ENCODE assay signal across 8 mouse cellular contexts in the genomic region with DNA sequence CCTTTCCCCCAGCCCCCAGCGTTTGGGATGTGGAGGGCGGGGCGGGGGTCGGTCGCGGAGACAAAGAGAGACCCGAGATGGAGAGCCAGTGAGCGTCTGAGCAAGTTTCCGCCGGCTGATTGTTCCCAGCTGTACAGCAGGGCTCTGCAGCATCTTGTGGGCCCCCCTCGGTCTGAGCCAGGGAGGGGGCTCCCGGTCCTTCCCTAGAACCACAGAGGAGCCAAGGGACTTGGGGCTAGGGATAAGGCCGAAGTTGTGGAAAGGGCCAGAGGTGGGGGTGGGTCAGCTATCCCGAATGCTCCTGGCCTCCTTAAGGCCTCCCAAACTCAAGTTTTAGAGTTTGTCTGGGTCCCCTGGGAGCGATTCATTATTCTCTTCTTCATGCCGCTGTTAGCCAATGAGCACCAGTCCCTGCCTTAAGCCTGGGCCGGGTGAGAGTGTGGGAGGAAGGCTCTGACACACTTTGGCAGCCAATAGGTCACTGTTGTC. TPM values are rescaled to one million over a fixed set of nuclear protein-coding genes. Genes with fewer than 3 reads are reported as not detected.
DNase-seq lines count a peak whose midpoint lies in the region; ATAC-seq and TF ChIP-seq lines count a peak whose summit lies in the region.

No protein-coding gene starts in this region.

- no peak overlapping the region; the same call in 1 of the 2 replicates for H3K9ac ChIP-seq in liver, adult 2 months (ENCODE audit: low read depth, low read length)
- peak overlapping the region; percentile 89 for H3K9ac ChIP-seq in heart, embryonic 13.5 days
- H3K9ac ChIP-seq in limb, embryonic 12.5 days (replicated peaks): peak overlapping the region; percentile 90

- H3K36me3 ChIP-seq in liver, adult 2 months (ENCODE audit: control insufficient read depth, insufficient read depth, low read length): no peaks in the 10 kb centered on the region
- peaks cover 52% of the 10 kb centered on the region for H3K36me3 ChIP-seq in heart, embryonic 13.5 days
- peaks cover 64% of the 10 kb centered on the region for H3K36me3 ChIP-seq in limb, embryonic 12.5 days

- H3K9me3 ChIP-seq in heart, embryonic 13.5 days: no peaks in the 10 kb centered on the region
- H3K9me3 ChIP-seq in limb, embryonic 12.5 days: peaks cover 7% of the 10 kb centered on the region

- no peak overlapping the region for H3K27ac ChIP-seq in liver, adult 2 months (replicated peaks; ENCODE audit: insufficient read depth, low read depth, low read length)
- H3K27ac ChIP-seq in heart, embryonic 13.5 days (replicated peaks): peak overlapping the region; percentile 79
- H3K27ac ChIP-seq in limb, embryonic 12.5 days: peak overlapping the region; percentile 95

- no peaks in the 10 kb centered on the region for H3K79me2 ChIP-seq in liver, adult 2 months (ENCODE audit: control insufficient read depth, insufficient read depth, low read length)

- peak overlapping the region; percentile 18; the same call in 1 of the 2 replicates for H3K4me3 ChIP-seq in liver, adult 2 months (ENCODE audit: insufficient read depth, low read depth, low read length)
- peak overlapping the region; percentile 78 for H3K4me3 ChIP-seq in heart, embryonic 13.5 days
- peak overlapping the region; percentile 72 for H3K4me3 ChIP-seq in limb, embryonic 12.5 days (replicated peaks)

- no peak for DNase-seq in liver, adult 2 months (ENCODE audit: extremely low read depth, low read depth, low spot score)
- no peak for DNase-seq in liver
- DNase-seq in neural tube, embryonic 10.5 days (ENCODE audit: extremely low spot score, low spot score): peak; percentile 76
- no peak for DNase-seq in c-Kit-positive CD71-positive TER-119-positive erythroid progenitor cells, embryonic 14.5 days (ENCODE audit: low spot score)
- no peak for DNase-seq in spleen, postnatal 10 days (ENCODE audit: low spot score in 2 of 2)
- no peak for DNase-seq in adrenal gland, postnatal 10 days

- ATAC-seq in heart, embryonic 13.5 days (ENCODE audit: extremely low read depth, insufficient number of reproducible peaks, low FRiP score, low TSS enrichment): no peak
- peak; percentile 26 for ATAC-seq in limb, embryonic 12.5 days (ENCODE audit: insufficient number of reproducible peaks, insufficient read depth, low FRiP score, low TSS enrichment, low read depth)

- no peak for TF ChIP-seq POLR2A in liver, adult 2 months (IDR thresholded peaks at IDR 0.05; ENCODE audit: extremely low read depth, insufficient read depth, low read length)

- H3K27me3 ChIP-seq in liver, adult 2 months (ENCODE audit: control insufficient read depth, insufficient read depth, low read length): 0 out of 2 replicates have a peak, but pooled peaks cover 2% of the 10 kb centered on the region
- H3K27me3 ChIP-seq in heart, embryonic 13.5 days (replicated peaks): no peaks in the 10 kb centered on the region
- no peaks in the 10 kb centered on the region for H3K27me3 ChIP-seq in limb, embryonic 12.5 days

- no peak for TF ChIP-seq CTCF in liver, adult 2 months (IDR thresholded peaks at IDR 0.05; ENCODE audit: low read depth, low read length)

- no peaks in the 10 kb centered on the region for H3K4me1 ChIP-seq in liver, adult 2 months (ENCODE audit: control insufficient read depth, insufficient read depth, low read length)
- peaks cover 41% of the 10 kb centered on the region for H3K4me1 ChIP-seq in heart, embryonic 13.5 days
- peaks cover 25% of the 10 kb centered on the region for H3K4me1 ChIP-seq in limb, embryonic 12.5 days (replicated peaks)

- H3K4me2 ChIP-seq in heart, embryonic 13.5 days: peak overlapping the region; percentile 76
- H3K4me2 ChIP-seq in limb, embryonic 12.5 days: peak overlapping the region; percentile 90

- 12% methylated on average over 17 of the region's 17 CpGs for WGBS in liver, adult 2 months
- WGBS in heart, embryonic 13.5 days: under 1% methylated on average over 17 of the region's 17 CpGs
- 0% methylated on average over 17 of the region's 17 CpGs for WGBS in limb, embryonic 12.5 days

RNA-seq across cellular contexts. Expression of gene Mfap2, which starts 0.8 kb away (rescaled TPM):
- 0.18 TPM in 1 of 2 replicates, not detected in the other for total RNA-seq in liver, adult 2 months (2014; rRNA removed)
- polyA plus RNA-seq in liver, adult 2 months (2012; rRNA removed): 0.30 and 0.45 TPM in 2 replicates
- 273 and 299 TPM in 2 replicates for polyA plus RNA-seq in heart, embryonic 13.5 days (2015; fragmentation: Nextera tagmentation; extraction: Ambion mirVana)
- 512 and 562 TPM in 2 replicates for polyA plus RNA-seq in limb, embryonic 12.5 days (2016; fragmentation: Nextera tagmentation; extraction: Ambion mirVana)
- 10 to 100 TPM; 46.9 to 50.7 TPM for total RNA-seq in adrenal gland, postnatal 10 days (2021)

RNA-seq across cellular contexts. Expression of gene Atp13a2, which starts 24.3 kb away (rescaled TPM):
- 12.9 and 13.3 TPM in 2 replicates for total RNA-seq in liver, adult 2 months (2014; rRNA removed)
- polyA plus RNA-seq in liver, adult 2 months (2012; rRNA removed): 32.5 and 34.0 TPM in 2 replicates
- polyA plus RNA-seq in heart, embryonic 13.5 days (2015; fragmentation: Nextera tagmentation; extraction: Ambion mirVana): 28.7 and 29.4 TPM in 2 replicates
- 44.1 and 46.0 TPM in 2 replicates for polyA plus RNA-seq in limb, embryonic 12.5 days (2016; fragmentation: Nextera tagmentation; extraction: Ambion mirVana)
- 10 to 100 TPM; 31.9 to 39.9 TPM for total RNA-seq in adrenal gland, postnatal 10 days (2021)

RNA-seq across cellular contexts. Expression of gene Crocc, which starts 49.4 kb away (rescaled TPM):
- 0.67 and 0.74 TPM in 2 replicates for total RNA-seq in liver, adult 2 months (2014; rRNA removed)
- 0.76 and 1.7 TPM in 2 replicates for polyA plus RNA-seq in liver, adult 2 months (2012; rRNA removed)
- polyA plus RNA-seq in heart, embryonic 13.5 days (2015; fragmentation: Nextera tagmentation; extraction: Ambion mirVana): 3.4 and 3.5 TPM in 2 replicates
- polyA plus RNA-seq in limb, embryonic 12.5 days (2016; fragmentation: Nextera tagmentation; extraction: Ambion mirVana): 11.1 and 13.2 TPM in 2 replicates
- 10 to 100 TPM in 1 of 2 experiments, 1 to 10 TPM in 1; 6.7 to 13.2 TPM for total RNA-seq in adrenal gland, postnatal 10 days (2021)

RNA-seq across cellular contexts. Expression of gene Sdhb, which starts 50.0 kb away (rescaled TPM):
- total RNA-seq in liver, adult 2 months (2014; rRNA removed): 479 and 532 TPM in 2 replicates
- polyA plus RNA-seq in liver, adult 2 months (2012; rRNA removed): 324 and 347 TPM in 2 replicates
- polyA plus RNA-seq in heart, embryonic 13.5 days (2015; fragmentation: Nextera tagmentation; extraction: Ambion mirVana): 807 and 886 TPM in 2 replicates
- 381 and 392 TPM in 2 replicates for polyA plus RNA-seq in limb, embryonic 12.5 days (2016; fragmentation: Nextera tagmentation; extraction: Ambion mirVana)
- total RNA-seq in adrenal gland, postnatal 10 days (2021): 100 to 1,000 TPM; 722 to 784 TPM

Comparison
In these comparisons a context has a peak if more than half of its experiments do, and no peak if none do; other contexts are left out.
1. H3K4me3 ChIP-seq: peak in every context shown above with its lines; median percentile 78 in heart, embryonic 13.5 days; 72 in limb, embryonic 12.5 days; 18 in liver, adult 2 months.
2. RNA of gene Mfap2, which starts 0.8 kb away (polyA plus RNA-seq): 512 to 562 TPM in limb, embryonic 12.5 days and 273 to 299 TPM in heart, embryonic 13.5 days; 0.30 to 0.45 TPM in liver, adult 2 months; every median in the first group is over 100 times any median in the second.